Mouse (Mus musculus) heart, embryonic 14.5 days (tissue): Measurements from ENCODE around the gene Fbxl7. TPM values are rescaled to one million over a fixed set of nuclear protein-coding genes. Genes with fewer than 3 reads are reported as not detected.
A peak's percentile ranks its signal among the peaks of the same experiment; 100 is the strongest.

Experiments used
- ATAC-seq: fragments of 200-750 bp; cut with Nextera tagmentation; 2 replicates; pipeline ENCODE4 v1.8.0; 2017; ENCODE audit warnings: low read depth, moderate TSS enrichment; ENCODE audit not compliant: insufficient number of reproducible peaks, insufficient read depth, low FRiP score
- H3K27ac ChIP-seq, 2 experiments: fragments of 200-500 bp in 1 of 2; fragments of 300-500 bp in 1 of 2; sonication (generic) in 1 of 2; replicated peaks in 1 of 2; 2 replicates each; pipeline ENCODE4 v1.5.1; 2012 to 2014; ENCODE audit warnings: low read depth in 2 of 2, low read length in 2 of 2, control low read depth in 1 of 2, mild to moderate bottlenecking in 1 of 2, mixed read lengths in 1 of 2; ENCODE audit not compliant: control insufficient read depth in 1 of 2, insufficient read depth in 1 of 2
- H3K27me3 ChIP-seq: fragments of 300-500 bp; sonication (generic); 2 replicates; pipeline ENCODE4 v1.6.1; 2014; ENCODE audit warnings: mild to moderate bottlenecking, low read length, control low read depth; ENCODE audit not compliant: control insufficient read depth, insufficient read depth
- H3K36me3 ChIP-seq: fragments of 300-500 bp; sonication (generic); 2 replicates; pipeline ENCODE4 v1.6.1; 2014; ENCODE audit warnings: mild to moderate bottlenecking, control low read depth, low read length, mixed read lengths; ENCODE audit not compliant: control insufficient read depth, insufficient read depth
- H3K4me1 ChIP-seq, 2 experiments: fragments of 200-500 bp in 1 of 2; fragments of 300-500 bp in 1 of 2; sonication (generic) in 1 of 2; 2 replicates each; pipeline ENCODE4 v1.6.1; 2012 to 2014; ENCODE audit warnings: low read length in 2 of 2, control low read depth in 1 of 2, mixed read lengths in 1 of 2; ENCODE audit not compliant: control insufficient read depth in 2 of 2, insufficient read depth in 2 of 2
- H3K4me2 ChIP-seq: fragments of 300-500 bp; sonication (generic); 2 replicates; pipeline ENCODE4 v1.6.1; 2014; ENCODE audit warnings: mild to moderate bottlenecking, low read length
- H3K4me3 ChIP-seq, 2 experiments: fragments of 200-500 bp in 1 of 2; fragments of 300-500 bp in 1 of 2; sonication (generic) in 1 of 2; 2 replicates each; pipeline ENCODE4 v1.5.1; 2012 to 2014; ENCODE audit warnings: low read length in 2 of 2, mild to moderate bottlenecking in 2 of 2, control low read depth in 1 of 2, low read depth in 1 of 2, moderate library complexity in 1 of 2; ENCODE audit not compliant: control insufficient read depth in 1 of 2, insufficient read depth in 1 of 2
- H3K9ac ChIP-seq: fragments of 300-500 bp; sonication (generic); 2 replicates; pipeline ENCODE4 v1.6.1; 2014; ENCODE audit warnings: mild to moderate bottlenecking, low read length
- H3K9me3 ChIP-seq: fragments of 300-500 bp; sonication (generic); 2 replicates; pipeline ENCODE4 v1.6.1; 2016; ENCODE audit warnings: low read length, control low read depth; ENCODE audit not compliant: control insufficient read depth
- WGBS: fragments of 180-500 bp; shearing (Covaris S2); extraction: QIAGEN DNeasy Blood & Tissue Kit; methylation state at CpG from one replicate; pipeline ENCODE4 v1.1.7; 2014; 5-methylcytosine and 5-hydroxymethylcytosine counted together
- polyA plus RNA-seq: library from polyadenylated mRNA; unstranded; fragments of >200 nt; fragmentation: Nextera tagmentation; extraction: Ambion mirVana; gene quantifications from 2 replicates; pipeline ENCODE4 v1.2.1, GENCODE M21; 2014

The Fbxl7 gene
- polyA plus RNA-seq, 1 experiment from 2014 or later = 12.6 TPM

DNA sequence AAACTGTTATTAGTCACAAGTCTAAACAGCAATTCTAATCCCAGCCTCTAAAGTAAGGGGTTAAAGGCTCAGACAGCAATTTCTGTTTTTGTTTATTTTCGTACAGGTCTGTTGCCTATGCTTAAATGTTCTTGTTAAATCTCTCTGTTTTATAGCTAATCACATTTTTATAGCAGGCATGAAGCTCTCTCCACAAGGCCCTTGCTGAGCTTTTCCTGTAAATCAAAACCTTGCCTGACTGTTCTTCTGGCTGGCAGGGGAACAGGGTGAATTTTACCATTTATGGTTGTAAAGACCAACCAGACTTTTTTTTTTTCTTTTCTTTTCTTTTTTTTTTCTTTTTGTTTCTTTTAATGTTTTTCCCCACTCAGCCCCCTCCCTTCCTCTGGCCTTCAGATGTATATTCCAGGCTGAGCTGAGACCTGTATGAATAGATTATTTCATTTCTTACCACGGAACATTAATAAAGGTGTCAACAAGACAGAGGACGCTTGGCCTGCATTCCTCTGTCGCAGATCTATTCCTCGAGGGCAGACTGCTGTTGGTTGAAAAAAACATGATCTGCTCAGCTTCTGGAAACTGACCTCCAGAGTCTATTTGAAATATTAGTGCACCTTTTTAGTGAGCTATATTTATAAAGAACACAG is 176.9 kb downstream of the Fbxl7 start:
- no peak for ATAC-seq
- no peaks in the 10 kb centered on the region for H3K36me3 ChIP-seq
- peak overlapping the region in 1 of 2 experiments; percentile 39; a peak in 1 of 4 replicates for H3K27ac ChIP-seq
- 40% methylated on average over 5 of the region's 5 CpGs for WGBS
- no peaks in the 10 kb centered on the region for H3K27me3 ChIP-seq
- peaks cover 11 to 17% of the 10 kb centered on the region in 2 experiments for H3K4me1 ChIP-seq
- H3K9ac ChIP-seq = no peak overlapping the region
- no peak overlapping the region for H3K4me2 ChIP-seq
- no peaks in the 10 kb centered on the region for H3K9me3 ChIP-seq
- H3K4me3 ChIP-seq = no peak overlapping the region

DNA sequence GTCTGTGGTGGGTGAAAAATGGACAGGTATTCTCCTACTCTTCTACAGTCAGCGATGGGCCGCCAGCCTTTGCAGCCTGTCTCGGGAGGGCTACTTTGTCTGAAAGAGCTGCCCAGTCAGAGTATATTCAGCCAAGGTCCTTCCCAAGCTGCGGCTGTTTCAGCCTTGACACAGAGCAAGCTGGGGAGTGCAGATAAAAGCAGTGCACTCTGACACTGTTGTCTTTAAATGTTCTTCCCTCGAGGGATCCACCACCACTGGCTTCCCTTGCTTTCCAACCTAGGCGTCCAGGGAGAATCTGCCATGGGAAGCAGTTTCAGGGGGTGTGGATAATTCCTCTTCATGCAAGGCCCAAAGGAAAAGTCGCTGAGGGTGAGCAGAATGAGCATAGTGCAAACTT is 177.4 kb downstream of the Fbxl7 start:
- Histone ChIP-seq H3K27me3 (no peaks in the 10 kb centered on the region), H3K4me1 (peaks cover 11 to 17% of the 10 kb centered on the region in 2 experiments), H3K4me3 (no peak overlapping the region), H3K27ac (peak overlapping the region; percentile 39 to 41; a peak in 3 of 4 replicates), H3K9me3 (no peaks in the 10 kb centered on the region), H3K9ac (no peak overlapping the region), H3K4me2 (no peak overlapping the region), H3K36me3 (no peaks in the 10 kb centered on the region)
- 30% methylated on average over 7 of the region's 7 CpGs for WGBS
- no peak; the same call in 1 of the 2 replicates for ATAC-seq

DNA sequence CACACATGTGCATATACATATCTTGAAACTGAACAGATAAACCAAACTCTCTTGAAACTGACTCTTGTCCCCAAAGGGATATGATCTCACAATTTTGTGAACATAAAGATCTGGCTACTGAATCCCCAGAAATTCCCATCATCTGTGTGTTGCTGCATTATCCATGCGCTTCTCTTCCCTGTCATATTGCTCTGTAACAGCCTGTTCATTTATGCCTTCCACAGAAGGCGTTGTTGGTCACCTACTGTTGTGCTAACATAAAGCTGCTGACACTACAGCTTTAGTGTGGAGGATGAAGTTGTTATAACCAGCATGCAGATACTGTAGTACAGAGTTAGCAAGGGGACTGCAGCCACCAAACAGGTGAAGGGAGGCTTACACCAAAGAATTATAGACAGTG is 179.2 kb downstream of the Fbxl7 start:
- WGBS = 81% methylated on average over 2 of the region's 2 CpGs

DNA sequence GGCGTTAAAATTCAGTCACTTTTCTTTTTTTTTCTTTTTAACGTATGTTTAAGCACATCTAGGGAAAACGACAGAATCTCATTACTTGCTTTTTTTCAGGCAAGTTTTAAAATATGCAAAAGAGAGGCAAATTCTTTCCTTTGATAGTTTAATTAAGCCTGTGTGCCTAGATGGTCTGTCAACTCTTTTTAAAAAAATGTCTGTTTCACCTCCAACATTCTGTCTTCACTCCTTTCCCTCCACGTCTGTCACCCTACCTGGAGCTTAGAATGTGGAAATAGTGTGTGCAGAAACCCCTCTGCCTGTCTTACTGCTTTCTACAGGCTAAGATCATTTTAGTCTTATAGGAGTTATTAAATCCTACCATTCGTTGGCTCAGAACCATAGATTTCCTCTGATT is 179.7 kb downstream of the Fbxl7 start:
- H3K27ac ChIP-seq = no peak overlapping the region
- H3K9ac ChIP-seq = no peak overlapping the region
- H3K4me2 ChIP-seq = no peak overlapping the region
- WGBS = 68% methylated on average over 5 of the region's 5 CpGs
- H3K4me3 ChIP-seq = no peak overlapping the region
- no peaks in the 10 kb centered on the region for H3K9me3 ChIP-seq
- no peaks in the 10 kb centered on the region for H3K27me3 ChIP-seq
- no peak for ATAC-seq
- H3K4me1 ChIP-seq = peaks cover 11 to 17% of the 10 kb centered on the region in 2 experiments
- H3K36me3 ChIP-seq = no peaks in the 10 kb centered on the region

More for the DNA sequence above, 179.2 kb downstream of the Fbxl7 start:
- Histone ChIP-seq H3K4me2 (no peak overlapping the region), H3K9me3 (no peaks in the 10 kb centered on the region), H3K4me3 (no peak overlapping the region), H3K36me3 (no peaks in the 10 kb centered on the region), H3K27ac (no peak overlapping the region), H3K9ac (no peak overlapping the region), H3K4me1 (peaks cover 11 to 17% of the 10 kb centered on the region in 2 experiments), H3K27me3 (no peaks in the 10 kb centered on the region)
- ATAC-seq = no peak

DNA sequence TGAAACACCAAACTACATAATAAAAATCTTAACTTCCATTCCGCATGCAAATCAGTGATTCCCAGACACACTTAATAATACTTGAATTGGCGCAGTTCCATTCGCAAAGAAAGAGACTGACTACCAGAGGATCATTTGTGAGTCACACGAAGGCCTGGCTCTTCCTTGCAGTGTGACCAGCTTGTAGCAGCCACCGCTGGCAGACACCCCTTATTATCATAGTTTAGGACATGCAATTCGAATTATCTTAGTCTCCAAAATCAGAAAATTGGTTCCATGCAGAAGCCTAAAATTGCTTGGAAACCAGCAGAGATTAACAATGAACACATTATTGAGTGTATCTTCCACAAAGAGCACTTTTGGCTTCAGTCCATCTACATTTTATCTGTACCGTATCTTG is 183.1 kb downstream of the Fbxl7 start:
- ATAC-seq = no peak
- no peak overlapping the region for H3K27ac ChIP-seq
- no peaks in the 10 kb centered on the region for H3K27me3 ChIP-seq
- peaks cover 0 to 3% of the 10 kb centered on the region in 2 experiments; a peak in 2 of 4 replicates for H3K4me1 ChIP-seq
- H3K4me2 ChIP-seq = no peak overlapping the region
- H3K9ac ChIP-seq = no peak overlapping the region
- H3K9me3 ChIP-seq = no peaks in the 10 kb centered on the region
- WGBS = 73% methylated on average over 7 of the region's 7 CpGs
- no peaks in the 10 kb centered on the region for H3K36me3 ChIP-seq
- no peak overlapping the region for H3K4me3 ChIP-seq

DNA sequence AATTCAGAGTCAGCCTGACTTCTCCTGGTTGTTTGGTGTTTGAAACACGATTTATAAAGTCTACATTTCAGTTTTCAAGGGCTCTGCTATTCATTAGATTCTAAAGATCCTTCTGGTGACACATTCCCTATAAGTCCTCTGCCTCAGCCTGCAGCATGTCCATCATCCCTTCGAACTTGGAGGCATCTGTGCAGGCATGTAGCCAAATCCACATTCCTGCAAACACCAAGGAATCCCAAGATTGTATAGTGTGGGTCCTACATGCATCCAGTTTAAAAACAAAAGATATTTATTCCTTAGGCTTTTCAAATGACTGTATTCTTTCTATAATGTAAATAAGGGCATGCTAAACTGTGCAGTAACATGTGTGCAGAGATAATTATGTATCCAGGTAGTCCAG is 190.4 kb downstream of the Fbxl7 start:
- Histone ChIP-seq H3K4me3 (no peak overlapping the region), H3K4me2 (no peak overlapping the region), H3K36me3 (no peaks in the 10 kb centered on the region), H3K4me1 (no peaks in the 10 kb centered on the region), H3K27ac (no peak overlapping the region), H3K27me3 (no peaks in the 10 kb centered on the region), H3K9ac (no peak overlapping the region), H3K9me3 (no peaks in the 10 kb centered on the region)
- 22% methylated on average over 2 of the region's 2 CpGs for WGBS
- no peak for ATAC-seq

DNA sequence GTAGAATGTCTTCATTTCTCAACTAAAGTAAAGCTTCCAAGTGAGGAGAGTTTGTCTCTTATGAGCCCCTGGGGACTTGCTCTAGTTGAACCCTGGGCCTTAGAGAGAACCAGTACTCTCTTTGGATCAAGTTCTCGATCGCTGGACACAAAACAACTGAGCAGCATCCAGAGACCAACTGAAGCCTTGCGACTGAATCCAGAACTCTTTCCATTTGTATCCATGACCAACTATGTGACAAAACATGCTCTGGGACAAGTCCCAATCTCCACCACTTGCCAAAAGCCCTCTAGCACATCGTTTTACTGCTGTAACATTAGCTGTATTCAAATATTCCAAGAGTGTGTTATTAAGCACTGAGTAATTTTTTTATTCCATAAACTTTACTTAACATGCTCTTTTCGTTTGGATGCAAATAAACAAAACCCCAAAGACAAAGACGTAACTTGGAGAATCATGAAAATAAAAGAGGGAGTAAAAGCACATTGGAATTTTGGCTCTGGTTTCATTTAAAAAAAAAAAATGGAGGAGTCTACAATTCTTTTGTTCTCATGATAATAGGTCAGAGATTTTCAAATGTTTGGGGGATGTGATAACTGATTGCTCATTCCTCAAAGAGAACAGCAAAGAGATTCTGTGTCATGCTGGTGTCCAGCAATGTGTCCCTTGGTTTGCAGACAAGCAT is 192.1 kb downstream of the Fbxl7 start:
- no peak overlapping the region for H3K27ac ChIP-seq
- H3K9me3 ChIP-seq = no peaks in the 10 kb centered on the region
- no peaks in the 10 kb centered on the region for H3K27me3 ChIP-seq
- 79% methylated on average over 6 of the region's 6 CpGs for WGBS
- 0 out of 4 replicates have a peak, but pooled peaks cover 0 to 2% of the 10 kb centered on the region in 2 experiments for H3K4me1 ChIP-seq
- no peak overlapping the region for H3K4me3 ChIP-seq
- H3K36me3 ChIP-seq = no peaks in the 10 kb centered on the region
- no peak overlapping the region for H3K4me2 ChIP-seq
- no peak overlapping the region for H3K9ac ChIP-seq
- no peak for ATAC-seq
